Mouse (Mus musculus) neural tube, embryonic 15.5 days (tissue): ENCODE measurements around the gene Pced1b. TPM values are rescaled to one million over a fixed set of nuclear protein-coding genes. Genes with fewer than 3 reads are reported as not detected.

Experiments
- ATAC-seq: fragments of 200-750 bp; cut with Nextera tagmentation; 2 replicates; pipeline ENCODE4 v1.8.0; 2017; ENCODE audit warnings: mild to moderate bottlenecking, moderate TSS enrichment, moderate library complexity; ENCODE audit not compliant: low FRiP score
- H3K27ac ChIP-seq: fragments of 300-500 bp; sonication (generic); replicated peaks from 2 replicates; pipeline ENCODE4 v1.5.1; 2015; ENCODE audit warnings: mild to moderate bottlenecking, inconsistent platforms
- H3K27me3 ChIP-seq: fragments of 300-500 bp; sonication (generic); replicated peaks from 2 replicates; pipeline ENCODE4 v1.6.1; 2015; ENCODE audit warnings: inconsistent platforms
- H3K36me3 ChIP-seq: fragments of 300-500 bp; sonication (generic); 2 replicates; pipeline ENCODE4 v1.6.1; 2015; ENCODE audit warnings: inconsistent platforms
- H3K4me1 ChIP-seq: fragments of 300-500 bp; sonication (generic); 2 replicates; pipeline ENCODE4 v1.6.1; 2015; ENCODE audit warnings: inconsistent platforms
- H3K4me2 ChIP-seq: fragments of 300-500 bp; sonication (generic); 2 replicates; pipeline ENCODE4 v1.6.1; 2015; ENCODE audit warnings: inconsistent platforms, mild to moderate bottlenecking, moderate library complexity
- H3K4me3 ChIP-seq: fragments of 300-500 bp; sonication (generic); replicated peaks from 2 replicates; pipeline ENCODE4 v1.5.1; 2015; ENCODE audit warnings: mild to moderate bottlenecking, inconsistent platforms
- H3K9ac ChIP-seq: fragments of 300-500 bp; sonication (generic); replicated peaks from 2 replicates; pipeline ENCODE4 v1.6.1; 2015; ENCODE audit warnings: mild to moderate bottlenecking, inconsistent platforms
- H3K9me3 ChIP-seq: fragments of 300-500 bp; sonication (generic); replicated peaks from 2 replicates; pipeline ENCODE4 v1.6.1; 2016; ENCODE audit warnings: inconsistent platforms
- WGBS: fragments of 180-500 bp; shearing (Covaris S2); methylation state at CpG from one replicate; pipeline ENCODE4 v1.1.7; 2015; ENCODE audit warnings: mixed read lengths; 5-methylcytosine and 5-hydroxymethylcytosine counted together
- polyA plus RNA-seq: library from polyadenylated mRNA; unstranded; fragments of >200 nt; fragmentation: Nextera tagmentation; extraction: Ambion mirVana; gene quantifications from 2 replicates; pipeline ENCODE4 v1.2.1, GENCODE M21; 2015

The Pced1b gene
- polyA plus RNA-seq, 1 experiment from 2014 or later: 4.0 TPM

DNA sequence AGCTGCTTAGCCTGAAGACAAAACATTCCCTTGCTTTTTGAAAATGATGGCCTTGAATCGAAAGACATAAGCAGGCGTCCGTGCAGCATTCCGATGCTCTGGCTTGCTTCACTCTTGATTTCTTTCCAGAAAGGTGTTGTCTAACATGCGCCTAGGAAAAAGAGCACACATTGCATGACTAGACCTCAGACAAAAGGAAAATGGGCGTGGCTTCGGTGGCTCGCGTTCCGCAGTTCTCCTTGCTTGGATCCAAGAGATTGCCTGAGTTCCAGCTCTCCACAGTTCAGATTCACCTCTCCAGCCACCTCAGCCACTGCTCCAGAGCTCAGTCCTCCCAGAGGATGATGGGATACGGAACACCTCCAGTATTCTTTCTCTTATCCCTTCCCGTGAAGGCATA lies 147.7 kb downstream of the Pced1b start:
- Histone ChIP-seq H3K4me2 (no peak overlapping the region), H3K4me3 (no peak overlapping the region), H3K27me3 (no peaks in the 10 kb centered on the region), H3K9me3 (no peaks in the 10 kb centered on the region), H3K36me3 (no peaks in the 10 kb centered on the region), H3K9ac (no peak overlapping the region), H3K27ac (no peak overlapping the region), H3K4me1 (no peaks in the 10 kb centered on the region)
- ATAC-seq: no peak
- 79% methylated on average over 12 of the region's 12 CpGs for WGBS

DNA sequence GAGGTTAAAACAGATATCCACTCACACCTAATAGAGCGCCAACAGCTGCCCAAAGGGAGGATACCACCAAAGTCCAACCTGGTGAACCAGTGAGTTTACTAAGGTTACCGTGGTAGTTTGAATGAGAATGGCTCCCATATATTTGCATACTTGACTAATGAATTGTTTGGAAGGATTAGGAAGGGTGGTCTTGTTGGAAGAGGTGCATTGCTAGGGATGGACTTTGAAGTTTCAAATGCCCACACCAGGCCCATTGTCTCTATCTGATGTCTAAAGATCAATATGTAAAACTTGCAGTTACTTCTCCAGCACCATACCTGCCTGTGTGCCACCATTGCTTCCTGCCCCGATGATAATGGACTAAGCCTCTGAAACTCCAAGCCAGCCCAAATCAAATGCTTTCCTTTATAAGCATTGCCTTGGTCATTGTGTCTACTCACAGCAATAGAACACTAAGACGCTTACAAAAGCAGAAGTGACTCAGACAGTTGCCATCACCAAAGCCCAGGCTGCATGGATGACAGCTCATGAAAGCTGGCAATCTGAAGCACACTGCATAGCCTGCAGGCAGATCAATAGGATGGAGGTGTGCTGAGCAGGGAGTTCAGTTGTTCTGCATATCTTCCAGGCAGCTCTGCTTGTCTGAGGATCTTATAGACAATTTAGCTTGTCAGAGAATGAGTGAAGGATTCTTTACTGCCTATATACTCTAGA lies 149.8 kb downstream of the Pced1b start:
- Histone ChIP-seq H3K9ac (no peak overlapping the region), H3K9me3 (no peaks in the 10 kb centered on the region), H3K4me1 (no peaks in the 10 kb centered on the region), H3K27ac (no peak overlapping the region), H3K36me3 (no peaks in the 10 kb centered on the region), H3K27me3 (no peaks in the 10 kb centered on the region), H3K4me2 (no peak overlapping the region), H3K4me3 (no peak overlapping the region)
- WGBS: 92% methylated on average over 4 of the region's 4 CpGs
- no peak for ATAC-seq

GRCm38 (mm10) chr15:97397793-97398192 lies 150.9 kb downstream of the Pced1b start:
- 83% methylated on average over 2 of the region's 2 CpGs for WGBS
- no peak overlapping the region for H3K4me3 ChIP-seq
- no peak overlapping the region for H3K9ac ChIP-seq
- no peaks in the 10 kb centered on the region for H3K4me1 ChIP-seq
- H3K27me3 ChIP-seq: no peaks in the 10 kb centered on the region
- no peak for ATAC-seq
- no peak overlapping the region for H3K4me2 ChIP-seq
- no peaks in the 10 kb centered on the region for H3K36me3 ChIP-seq
- H3K9me3 ChIP-seq: no peaks in the 10 kb centered on the region
- H3K27ac ChIP-seq: no peak overlapping the region

GRCm38 (mm10) chr15:97400866-97401265 lies 154.0 kb downstream of the Pced1b start:
- Histone ChIP-seq H3K9ac (no peak overlapping the region), H3K27me3 (no peaks in the 10 kb centered on the region), H3K36me3 (no peaks in the 10 kb centered on the region), H3K27ac (no peak overlapping the region), H3K4me3 (no peak overlapping the region), H3K4me1 (no peaks in the 10 kb centered on the region), H3K9me3 (no peaks in the 10 kb centered on the region), H3K4me2 (no peak overlapping the region)
- 92% methylated on average over 6 of the region's 6 CpGs for WGBS
- no peak for ATAC-seq

DNA sequence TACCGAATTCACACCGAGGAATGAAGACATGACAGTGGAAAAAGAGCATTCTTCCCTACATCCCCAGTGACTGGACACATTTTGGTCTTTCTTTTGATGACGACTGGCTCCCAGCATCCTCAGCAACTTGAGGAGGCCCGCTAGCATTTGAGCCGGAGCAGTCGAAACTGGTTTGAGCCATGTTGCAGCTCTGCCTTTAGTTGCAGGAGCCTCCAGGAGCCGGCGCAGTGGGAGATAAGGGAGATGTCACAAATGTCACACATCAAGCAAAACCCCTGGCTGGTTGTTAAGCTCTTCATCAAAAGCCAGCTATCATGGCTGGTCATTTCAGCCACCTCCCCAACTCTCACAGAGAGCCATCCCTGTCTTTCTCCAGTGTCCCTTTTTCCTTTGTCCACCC lies 157.6 kb downstream of the Pced1b start:
- WGBS: 94% methylated on average over 8 of the region's 8 CpGs
- ATAC-seq: no peak
- no peaks in the 10 kb centered on the region for H3K27me3 ChIP-seq
- H3K4me3 ChIP-seq: no peak overlapping the region
- no peaks in the 10 kb centered on the region for H3K36me3 ChIP-seq
- no peak overlapping the region for H3K27ac ChIP-seq
- H3K4me1 ChIP-seq: no peaks in the 10 kb centered on the region
- H3K9ac ChIP-seq: no peak overlapping the region
- H3K9me3 ChIP-seq: no peaks in the 10 kb centered on the region
- H3K4me2 ChIP-seq: no peak overlapping the region

DNA sequence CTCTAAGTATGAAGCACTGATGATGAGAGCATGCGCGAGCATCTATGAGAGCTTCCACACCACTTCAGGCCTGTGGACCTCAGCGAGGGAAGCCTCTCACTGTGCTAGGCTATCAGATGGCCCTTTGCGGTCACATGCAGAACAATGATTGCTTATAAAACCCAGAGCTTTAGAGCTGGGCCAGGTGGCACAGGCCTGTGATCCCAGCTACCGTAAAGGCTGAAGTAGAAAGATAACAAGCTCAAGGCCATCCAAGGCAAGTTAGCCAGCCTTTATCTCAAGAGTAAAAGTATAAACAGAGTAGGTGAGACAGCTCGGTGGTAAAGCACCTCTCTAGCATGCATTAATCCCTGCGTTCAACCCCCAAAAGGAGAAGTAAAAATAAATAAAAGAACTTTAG lies 158.1 kb downstream of the Pced1b start:
- Histone ChIP-seq H3K4me1 (no peaks in the 10 kb centered on the region), H3K9me3 (no peaks in the 10 kb centered on the region), H3K36me3 (no peaks in the 10 kb centered on the region), H3K4me2 (no peak overlapping the region), H3K27ac (no peak overlapping the region), H3K9ac (no peak overlapping the region), H3K4me3 (no peak overlapping the region), H3K27me3 (no peaks in the 10 kb centered on the region)
- WGBS: 92% methylated on average over 7 of the region's 7 CpGs
- no peak for ATAC-seq

GRCm38 (mm10) chr15:97406105-97406504 lies 159.2 kb downstream of the Pced1b start:
- no peak overlapping the region for H3K4me3 ChIP-seq
- no peaks in the 10 kb centered on the region for H3K4me1 ChIP-seq
- no peaks in the 10 kb centered on the region for H3K9me3 ChIP-seq
- H3K9ac ChIP-seq: no peak overlapping the region
- H3K27me3 ChIP-seq: no peaks in the 10 kb centered on the region
- 88% methylated on average over 6 of the region's 6 CpGs for WGBS
- no peak overlapping the region for H3K4me2 ChIP-seq
- H3K36me3 ChIP-seq: no peaks in the 10 kb centered on the region
- ATAC-seq: no peak
- no peak overlapping the region for H3K27ac ChIP-seq

DNA sequence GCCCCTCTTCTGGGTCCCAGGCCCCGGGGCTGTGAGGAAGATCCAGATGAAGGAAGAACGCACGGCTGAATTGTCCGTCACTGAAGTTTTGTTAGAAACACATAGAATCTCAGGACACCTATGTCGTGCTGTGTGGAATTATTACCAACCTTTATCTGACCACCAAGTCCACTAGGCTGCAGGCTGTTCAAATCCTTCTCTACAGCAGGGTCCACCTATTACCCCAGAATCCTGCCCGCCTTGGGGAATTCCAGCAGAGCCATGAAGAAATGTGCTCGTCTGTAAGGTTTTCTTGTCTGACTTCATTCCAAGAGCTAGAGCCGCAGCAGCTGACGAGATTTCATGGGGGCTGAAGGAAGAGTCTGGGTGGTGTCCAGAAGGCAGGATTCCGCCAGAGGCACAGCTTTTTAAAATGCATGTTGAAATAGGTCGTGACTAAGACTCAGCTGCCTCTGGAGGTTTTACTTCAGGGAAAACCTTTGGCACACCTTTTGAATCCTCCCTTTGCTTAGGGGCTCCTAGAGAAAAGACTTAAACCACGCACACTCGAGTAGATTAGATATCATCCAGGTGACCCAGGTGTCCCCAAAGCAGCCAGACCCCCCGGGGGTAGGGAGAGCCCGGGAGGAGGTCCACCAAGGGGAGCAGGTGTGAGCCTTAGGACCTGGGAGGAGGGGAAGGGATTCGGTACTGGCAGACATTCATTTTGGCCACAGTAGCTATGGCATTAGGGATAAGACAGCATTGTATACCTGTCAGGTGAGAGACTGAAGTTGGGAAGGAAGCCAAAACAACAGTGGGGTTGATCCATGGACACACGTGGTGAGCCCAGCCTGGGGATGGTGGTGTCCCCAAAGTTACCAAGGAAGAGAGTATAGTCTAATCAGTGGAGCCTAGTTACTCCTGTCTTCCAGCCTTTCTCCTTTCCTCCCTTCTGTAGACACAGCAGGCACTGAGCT lies 160.9 kb downstream of the Pced1b start:
- H3K9me3 ChIP-seq: no peaks in the 10 kb centered on the region
- H3K36me3 ChIP-seq: no peaks in the 10 kb centered on the region
- WGBS: 70% methylated on average over 17 of the region's 17 CpGs
- no peak overlapping the region for H3K4me2 ChIP-seq
- H3K9ac ChIP-seq: no peak overlapping the region
- H3K4me1 ChIP-seq: no peaks in the 10 kb centered on the region
- ATAC-seq: no peak
- no peak overlapping the region for H3K4me3 ChIP-seq
- no peaks in the 10 kb centered on the region for H3K27me3 ChIP-seq
- no peak overlapping the region for H3K27ac ChIP-seq

DNA sequence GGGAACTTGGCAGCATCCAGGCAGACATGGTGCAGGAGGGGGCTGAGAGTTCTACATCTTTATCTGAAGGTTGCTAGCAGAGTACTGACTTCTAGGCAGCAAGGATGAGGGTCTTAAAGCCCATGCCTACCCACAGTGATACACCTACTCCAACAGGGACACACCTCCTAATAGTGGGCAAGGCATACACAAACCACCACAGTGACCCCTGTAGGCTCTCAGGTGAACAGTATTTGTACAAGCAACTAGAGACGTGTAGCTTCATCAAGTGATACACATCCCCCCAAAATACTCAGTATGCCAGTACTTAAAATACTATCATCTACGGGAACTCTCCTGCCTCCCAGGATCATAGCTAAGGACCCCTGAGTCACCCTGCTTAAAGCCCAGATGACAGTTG lies 164.2 kb downstream of the Pced1b start:
- no peak overlapping the region for H3K4me3 ChIP-seq
- no peak overlapping the region for H3K4me2 ChIP-seq
- H3K36me3 ChIP-seq: no peaks in the 10 kb centered on the region
- peaks cover 9% of the 10 kb centered on the region for H3K4me1 ChIP-seq
- H3K9me3 ChIP-seq: 0 out of 2 replicates have a peak, but pooled peaks cover 4% of the 10 kb centered on the region
- no peak for ATAC-seq
- no peak overlapping the region for H3K27ac ChIP-seq
- no peaks in the 10 kb centered on the region for H3K27me3 ChIP-seq
- no peak overlapping the region for H3K9ac ChIP-seq
- WGBS: 91% methylated on average over 2 of the region's 2 CpGs

- WGBS: 93% methylated on average over 6 of the region's 6 CpGs
Observed at GRCm38 (mm10) chr15:97411671-97412070, 164.8 kb downstream of the Pced1b start.

DNA sequence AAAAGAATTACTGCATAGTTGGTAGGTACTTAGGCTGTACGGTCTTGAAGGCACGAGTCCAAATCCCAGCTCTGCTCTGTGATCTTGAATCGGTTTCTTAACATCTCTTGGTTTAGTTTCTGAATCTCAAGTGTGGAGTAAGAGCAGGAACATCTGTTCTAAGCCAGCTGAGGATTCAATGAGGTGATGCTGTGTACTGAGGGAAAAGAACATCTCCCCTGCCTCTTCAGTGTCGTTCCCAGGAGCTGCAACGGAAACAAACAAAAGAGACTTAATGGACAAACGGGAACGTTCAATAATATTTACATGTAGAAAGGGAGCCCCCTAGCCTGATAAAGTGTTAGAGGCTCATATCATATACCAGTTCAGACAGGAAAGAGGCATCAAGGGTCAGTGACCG lies 165.4 kb downstream of the Pced1b start:
- H3K27ac ChIP-seq: no peak overlapping the region
- 0 out of 2 replicates have a peak, but pooled peaks cover 4% of the 10 kb centered on the region for H3K9me3 ChIP-seq
- H3K36me3 ChIP-seq: no peaks in the 10 kb centered on the region
- peaks cover 9% of the 10 kb centered on the region for H3K4me1 ChIP-seq
- no peak overlapping the region for H3K4me2 ChIP-seq
- no peak overlapping the region for H3K9ac ChIP-seq
- ATAC-seq: no peak
- no peaks in the 10 kb centered on the region for H3K27me3 ChIP-seq
- no peak overlapping the region for H3K4me3 ChIP-seq
- WGBS: 91% methylated on average over 8 of the region's 8 CpGs

More at GRCm38 (mm10) chr15:97411671-97412070, 164.8 kb downstream of the Pced1b start:
- Histone ChIP-seq H3K4me2 (no peak overlapping the region), H3K9me3 (0 out of 2 replicates have a peak, but pooled peaks cover 4% of the 10 kb centered on the region), H3K9ac (no peak overlapping the region), H3K4me1 (peaks cover 9% of the 10 kb centered on the region), H3K27me3 (no peaks in the 10 kb centered on the region), H3K4me3 (no peak overlapping the region), H3K27ac (no peak overlapping the region), H3K36me3 (no peaks in the 10 kb centered on the region)
- no peak for ATAC-seq

GRCm38 (mm10) chr15:97412861-97413260 lies 166.0 kb downstream of the Pced1b start:
- Histone ChIP-seq H3K4me1 (peaks cover 9% of the 10 kb centered on the region), H3K27me3 (no peaks in the 10 kb centered on the region), H3K9me3 (0 out of 2 replicates have a peak, but pooled peaks cover 4% of the 10 kb centered on the region), H3K4me3 (no peak overlapping the region), H3K27ac (no peak overlapping the region), H3K4me2 (no peak overlapping the region), H3K36me3 (no peaks in the 10 kb centered on the region), H3K9ac (no peak overlapping the region)
- 88% methylated on average over 7 of the region's 7 CpGs for WGBS
- no peak for ATAC-seq
